Mouse (Mus musculus): ENCODE data around the gene Nlrp6.

DNA sequence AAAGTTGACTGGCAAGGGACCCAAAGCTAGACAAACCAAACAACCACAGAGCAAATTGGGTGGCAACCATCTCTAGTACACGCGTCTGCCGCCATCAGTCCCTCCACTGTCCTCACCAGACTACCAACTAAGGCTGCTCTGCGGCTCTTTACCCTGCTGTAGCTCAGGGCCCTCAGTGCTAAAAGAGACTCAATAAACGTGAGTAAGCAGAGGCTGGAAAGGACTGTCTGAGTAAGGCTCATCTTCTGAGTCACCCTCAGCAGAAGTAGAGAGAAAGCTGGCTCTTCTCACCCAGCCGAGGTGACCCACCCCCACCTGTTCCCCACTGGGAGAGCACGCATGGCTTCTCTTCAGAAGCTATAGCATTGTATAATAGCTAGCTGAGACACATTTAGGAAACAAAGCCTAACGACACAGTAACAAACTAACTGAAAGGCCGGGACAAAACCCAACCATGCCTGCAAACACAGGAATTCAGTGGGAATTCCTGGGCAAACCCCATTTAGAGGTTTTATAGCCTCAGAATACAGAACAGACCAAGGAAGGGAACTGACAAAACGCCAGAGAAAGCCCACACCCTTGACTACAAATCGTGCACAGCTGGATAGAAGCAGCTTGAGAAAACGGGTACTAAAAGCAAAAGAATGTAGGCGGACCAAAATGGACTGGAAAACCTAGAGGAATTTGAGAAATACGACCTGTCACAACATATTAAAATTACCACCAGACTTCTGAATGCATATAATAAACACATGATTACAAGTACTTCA is 52.9 kb downstream of the Nlrp6 start:
- TF ChIP-seq CTCF (IDR thresholded peaks at IDR 0.05; ENCODE audit: low read depth) (no peak), EP300 (IDR thresholded peaks at IDR 0.05; ENCODE audit: low read depth) (no peak)
